In genomic region chr4:137844656-137845055, GRCm38 (mm10) we compare ENCODE assay signal across 9 mouse cellular contexts. TPM values are rescaled to one million over a fixed set of nuclear protein-coding genes. Genes with fewer than 3 reads are reported as not detected.
DNase-seq lines count a peak whose midpoint lies in the region; ATAC-seq lines count a peak whose summit lies in the region.
"Had no signal": no experiment of that assay in that cellular context is flagged by ENCODE, and none has a peak within 500 bp of the region (broad histone marks: within the 10 kb centered on the region; RNA-seq: fewer than 3 reads in every experiment).

No protein-coding gene starts in this region.

- no peak; the same call in 1 of the 2 replicates for ATAC-seq in cerebellum, adult (ENCODE audit: insufficient number of reproducible peaks, low FRiP score, low TSS enrichment)
- ATAC-seq in megakaryocyte-erythroid progenitor cell, adult 5-6 weeks (replicated peaks; ENCODE audit: low FRiP score, low TSS enrichment, poor library complexity, severe bottlenecking) = peak; percentile 81

- DNase-seq in cerebellum, adult 11 months = peak; percentile 75
- DNase-seq in ES-CJ7 (ENCODE audit: low read depth, low spot score) = peak; percentile 76
- peak; percentile 94 for DNase-seq in cerebellum, postnatal 10 days
- DNase-seq in gastrocnemius, postnatal 4 days (ENCODE audit: low spot score in 2 of 2) = peak; percentile 60 to 81
- DNase-seq in layer of hippocampus, postnatal 14 days (ENCODE audit: low spot score in 2 of 2) = peak; percentile 51 to 71
- peak; percentile 41 to 79 for DNase-seq in spleen, postnatal 10 days (ENCODE audit: low spot score in 2 of 2)

RNA-seq across cellular contexts. Expression of gene Ece1, which starts 17.4 kb away (rescaled TPM):
- 10 to 100 TPM; 64.1 to 73.4 TPM for total RNA-seq in gastrocnemius, postnatal 4 days (2021)
- total RNA-seq in layer of hippocampus, postnatal 14 days (2021) = 10 to 100 TPM; 49.3 to 57.2 TPM
- 2.7 and 6.2 TPM in 2 replicates for total RNA-seq in megakaryocyte-erythroid progenitor cell, adult 5-6 weeks (2014; fragmentation: Nextera tagmentation)
- 3.3 and 3.8 TPM in 2 replicates for total RNA-seq in megakaryocyte-erythroid progenitor cell, adult 5-6 weeks (2017)

RNA-seq across cellular contexts. Expression of gene Alpl, which starts 48.5 kb away (rescaled TPM):
- 1 to 10 TPM; 1.3 to 1.5 TPM for total RNA-seq in gastrocnemius, postnatal 4 days (2021)
- total RNA-seq in layer of hippocampus, postnatal 14 days (2021) = 1 to 10 TPM; 5.3 to 5.6 TPM
- total RNA-seq in megakaryocyte-erythroid progenitor cell, adult 5-6 weeks (2014; fragmentation: Nextera tagmentation) = not detected in 2 replicates
- not detected in 2 replicates for total RNA-seq in megakaryocyte-erythroid progenitor cell, adult 5-6 weeks (2017)
- total RNA-seq: G1E had no signal

Comparison
In these comparisons a context has a peak if more than half of its experiments do, and no peak if none do; other contexts are left out.
1. RNA of gene Ece1, which starts 17.4 kb away (total RNA-seq): 64.1 to 73.4 TPM in gastrocnemius, postnatal 4 days and 49.3 to 57.2 TPM in layer of hippocampus, postnatal 14 days; 2.7 to 6.2 TPM in megakaryocyte-erythroid progenitor cell, adult 5-6 weeks; every median in the first group is over 4 times any median in the second.
2. Peak in every context shown above with its lines, with median percentiles within 50 percentile points of each other: DNase-seq.